Mouse (Mus musculus): ENCODE results near the gene Myof.

The Myof gene

DNA sequence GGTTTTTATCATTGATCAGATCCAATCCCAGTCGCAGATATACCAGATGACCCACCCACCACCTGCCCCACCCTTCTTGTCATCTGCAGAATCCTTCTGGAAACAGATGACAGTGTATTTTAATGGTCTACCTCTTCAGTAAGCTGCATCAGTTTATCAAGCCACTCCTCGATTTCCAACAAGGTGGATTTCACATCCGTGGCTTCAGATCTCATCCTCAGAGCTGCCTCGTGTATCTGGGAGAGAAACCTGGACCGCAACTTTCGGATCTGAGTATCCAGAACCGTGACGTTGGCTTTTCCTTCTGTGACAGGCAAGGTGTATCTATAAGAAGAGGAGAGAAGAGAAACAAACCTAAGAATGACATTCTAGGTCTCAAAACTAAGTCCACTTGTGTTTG lies 89.1 kb downstream of the Myof start:
- no peak for DNase-seq (ENCODE audit: low spot score)

DNA sequence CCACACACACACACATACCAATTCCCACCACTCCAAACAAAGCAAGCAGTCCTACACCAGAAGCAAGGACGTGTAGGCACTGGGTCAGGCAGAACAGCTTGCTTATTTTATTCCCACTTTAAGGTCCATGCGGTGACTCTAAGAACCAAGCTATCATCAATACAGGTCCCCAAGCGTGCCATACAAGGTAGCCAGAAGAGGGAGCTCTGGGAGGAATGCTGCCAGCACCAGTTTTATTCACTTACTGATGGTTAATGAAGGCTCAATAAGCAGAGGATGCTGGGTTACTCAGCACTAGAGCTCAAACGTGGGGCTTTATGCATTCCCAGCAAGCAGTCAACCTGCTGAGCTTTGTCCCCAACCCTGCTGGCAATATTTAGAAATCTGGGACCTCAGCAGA lies 96.7 kb downstream of the Myof start:
- no peak for DNase-seq (ENCODE audit: low spot score)

GRCm38 (mm10) chr19:37946053-37946452 lies 97.3 kb downstream of the Myof start:
- DNase-seq (ENCODE audit: low spot score): no peak

DNA sequence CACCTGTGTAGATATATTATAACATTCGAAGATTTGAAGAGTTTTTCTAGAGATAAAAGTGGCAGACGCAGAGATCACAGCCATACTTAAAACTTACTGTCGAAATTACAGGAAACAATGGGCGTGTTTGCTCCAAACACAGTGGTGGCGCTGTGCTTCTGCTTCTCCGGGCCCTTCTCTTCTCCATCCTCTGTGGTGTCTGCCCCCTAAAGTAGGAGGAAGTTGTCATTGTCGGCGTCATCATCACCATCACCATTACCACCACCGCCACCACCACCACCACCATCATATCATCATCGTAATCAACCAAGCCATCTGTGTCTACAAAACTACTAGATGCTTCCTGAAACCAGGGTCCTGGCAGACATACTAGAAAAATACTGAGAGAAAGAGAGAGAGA lies 104.2 kb downstream of the Myof start:
- no peak for DNase-seq (ENCODE audit: low spot score)

- DNase-seq (ENCODE audit: low spot score): no peak
Observed at GRCm38 (mm10) chr19:37937092-37937491, 106.3 kb downstream of the Myof start.

GRCm38 (mm10) chr19:37934640-37935039 lies 108.7 kb downstream of the Myof start:
- no peak for DNase-seq (ENCODE audit: low spot score)

DNA sequence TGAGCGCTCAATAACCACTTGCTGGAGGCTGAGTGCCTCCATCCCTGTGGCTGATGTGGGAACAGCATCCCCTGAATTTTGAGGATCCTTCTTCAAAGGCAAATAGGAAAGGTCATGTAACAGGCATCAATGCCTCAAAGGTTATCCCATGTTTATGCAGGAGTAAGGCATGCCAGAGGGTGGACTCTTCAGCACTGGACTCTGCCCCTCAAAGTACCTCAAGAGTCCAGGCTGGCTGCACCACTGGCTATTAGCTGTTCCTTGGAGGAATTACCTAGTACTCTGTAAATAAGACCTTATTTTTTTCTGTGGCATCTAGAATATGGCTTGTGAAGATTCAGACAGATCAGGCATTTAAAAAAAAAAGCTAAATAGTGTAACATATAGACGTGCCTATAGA lies 111.2 kb downstream of the Myof start:
- DNase-seq (ENCODE audit: low spot score): no peak

DNA sequence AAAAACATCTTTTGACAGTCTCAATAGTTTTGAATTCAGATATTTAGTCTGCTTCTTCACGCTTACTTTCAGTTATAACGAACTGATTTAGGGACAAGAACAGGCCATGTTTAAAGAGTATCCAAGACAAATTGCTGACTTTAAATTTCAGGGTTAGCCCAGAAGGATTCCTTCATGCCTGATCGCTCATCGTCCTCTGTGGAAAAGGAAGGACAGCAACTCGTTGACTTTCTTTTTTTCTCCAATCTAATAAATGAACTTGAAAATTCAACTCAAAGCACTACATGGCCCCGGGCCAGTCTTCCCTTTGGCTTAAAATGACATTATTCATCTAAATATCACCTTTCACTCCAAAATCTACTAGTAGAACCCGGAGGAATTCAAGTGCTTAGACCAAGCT lies 115.5 kb downstream of the Myof start:
- DNase-seq (ENCODE audit: low spot score): no peak

- DNase-seq (ENCODE audit: low spot score): no peak
Observed at GRCm38 (mm10) chr19:37925323-37925722, 118.1 kb downstream of the Myof start.

DNA sequence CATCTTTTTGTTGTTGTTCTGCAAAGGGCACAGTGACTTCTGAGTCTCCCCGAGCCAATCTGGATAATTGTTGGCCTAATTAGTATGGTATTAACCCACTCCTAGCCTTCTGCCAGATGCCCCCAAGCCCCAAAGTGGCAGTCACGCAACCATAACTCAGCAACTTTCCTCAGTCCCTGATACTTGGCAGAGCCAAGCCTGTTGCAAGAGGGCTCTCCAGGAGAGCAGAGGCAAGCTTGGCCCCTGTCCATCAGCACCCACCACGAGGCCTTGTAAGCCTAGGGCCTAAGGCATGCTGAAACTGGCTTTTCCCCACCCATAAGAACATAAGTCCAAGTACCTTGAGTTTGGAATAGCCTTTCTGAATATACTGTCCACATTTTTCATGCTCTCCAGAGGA lies 119.1 kb downstream of the Myof start:
- no peak for DNase-seq (ENCODE audit: low spot score)

DNA sequence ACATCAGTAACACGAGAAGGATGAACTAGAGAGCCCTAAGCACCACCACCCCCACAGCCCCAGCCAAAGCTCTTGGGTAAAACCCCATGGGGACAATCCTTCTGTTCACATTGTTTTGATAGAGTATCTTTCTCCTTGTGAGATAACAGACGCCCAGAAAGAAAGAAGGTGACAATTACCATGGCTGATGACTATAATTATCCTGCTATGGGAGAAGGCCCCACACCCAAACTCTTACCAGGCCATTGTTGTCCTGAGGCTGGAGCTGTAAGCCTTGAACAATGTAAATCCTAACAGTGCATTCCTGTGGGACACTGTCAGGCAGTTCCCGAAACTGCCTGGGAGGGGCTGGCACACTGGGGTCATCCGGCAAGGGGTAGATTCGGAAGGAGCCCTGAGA lies 122.3 kb downstream of the Myof start:
- DNase-seq (ENCODE audit: low spot score): no peak

DNA sequence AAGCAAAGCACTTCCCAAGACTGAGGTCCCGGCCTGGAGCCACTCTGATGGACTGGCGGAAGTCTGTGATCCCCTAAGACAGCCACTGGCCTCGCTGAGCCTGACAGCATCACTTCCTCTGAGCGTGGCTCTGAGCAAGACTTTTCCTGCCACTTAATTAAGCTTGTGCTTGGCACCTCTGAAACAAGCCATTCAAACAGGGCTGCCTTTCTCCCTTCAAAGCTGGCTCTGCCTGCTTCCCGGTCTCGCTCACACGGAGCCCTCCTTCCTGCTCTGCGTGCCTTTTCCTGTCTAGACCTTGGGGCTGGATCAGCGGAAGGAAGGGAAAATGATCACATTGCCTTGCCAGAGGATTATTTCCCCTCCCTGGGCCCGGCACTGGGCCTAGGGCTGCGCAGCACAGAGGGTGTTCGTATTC lies 124.9 kb downstream of the Myof start:
- DNase-seq (ENCODE audit: low spot score): no peak

- DNase-seq (ENCODE audit: low spot score): no peak
Observed at GRCm38 (mm10) chr19:37914261-37914660, 129.1 kb downstream of the Myof start.

DNA sequence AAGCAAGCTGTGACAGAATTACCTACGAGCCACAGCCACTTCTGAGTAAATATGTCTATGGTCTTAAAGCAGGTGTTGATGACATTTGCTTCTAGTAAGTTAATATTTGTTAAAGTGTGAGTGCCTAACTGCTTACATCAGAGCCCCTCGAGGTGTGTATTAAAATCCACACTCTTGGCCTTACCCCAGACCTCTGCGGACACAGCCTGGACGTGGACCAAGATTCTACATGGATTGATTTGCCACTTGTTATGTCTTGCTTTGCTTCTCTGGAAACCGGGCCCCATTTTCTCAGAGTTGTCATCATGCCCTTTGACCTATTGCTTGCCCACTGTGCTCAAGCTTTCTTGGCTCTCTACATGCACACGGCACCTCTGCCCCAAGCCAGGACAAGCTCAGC lies 130.9 kb downstream of the Myof start:
- no peak for DNase-seq (ENCODE audit: low spot score)

DNA sequence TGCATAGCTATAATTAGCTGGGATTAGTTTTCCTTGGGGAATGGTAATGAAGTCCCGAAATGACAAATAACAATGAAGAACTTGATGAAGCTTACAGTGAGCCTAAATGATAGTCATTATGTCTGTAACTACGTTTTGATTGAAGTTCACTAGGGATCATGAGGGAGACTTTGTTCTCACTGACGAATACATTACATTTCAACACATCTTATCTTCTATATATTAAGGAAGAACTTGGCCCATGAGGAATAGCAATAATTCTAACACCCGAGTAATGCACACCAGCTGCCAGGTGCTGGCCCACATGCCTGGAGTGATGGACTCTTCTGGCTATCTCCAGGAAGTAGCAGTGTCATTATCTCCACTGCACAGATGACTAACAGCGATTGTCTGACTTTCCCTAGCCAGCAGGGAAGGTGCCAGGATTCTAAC lies 133.5 kb downstream of the Myof start:
- DNase-seq (ENCODE audit: low spot score): no peak

DNA sequence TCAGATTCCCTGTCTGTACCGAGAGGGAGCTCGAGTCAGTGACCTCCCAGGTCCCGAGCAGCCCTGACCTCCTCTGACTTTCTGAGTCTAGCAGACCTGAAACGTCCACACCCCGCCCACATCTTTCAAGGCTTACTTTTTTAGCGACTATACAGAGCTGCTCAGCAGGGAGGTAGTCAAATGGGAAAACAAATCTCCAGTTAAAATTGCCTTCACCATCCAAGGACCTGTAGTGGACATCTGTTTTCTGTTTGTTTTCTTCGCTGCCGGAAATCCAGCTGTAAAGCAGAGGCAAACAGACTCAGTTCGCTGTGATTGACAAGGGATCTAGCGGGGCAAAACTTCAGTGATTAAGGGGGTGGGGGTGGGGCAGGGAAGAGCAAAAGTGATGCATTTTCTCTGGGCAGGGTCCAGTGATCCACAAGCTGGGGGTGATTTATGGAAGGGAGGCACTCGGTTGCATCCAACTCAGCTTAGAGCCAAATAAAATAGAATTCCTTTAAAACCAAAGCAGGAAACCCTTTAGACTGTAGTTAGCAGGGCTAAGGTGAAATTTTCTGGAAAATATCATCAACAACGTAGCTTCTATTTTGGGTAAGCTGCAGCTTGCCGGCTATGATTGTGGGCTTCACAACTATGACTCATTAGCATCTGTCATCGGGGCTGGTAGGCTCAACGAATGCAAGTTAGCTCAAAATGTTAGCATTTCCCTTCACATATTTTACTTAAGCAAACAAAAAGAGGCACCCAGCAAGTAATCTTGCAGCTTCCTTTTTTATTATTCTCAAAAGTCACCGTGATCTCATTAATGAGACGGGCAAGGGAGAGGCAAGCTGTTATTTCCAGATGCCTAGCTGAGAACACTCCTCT lies 135.7 kb downstream of the Myof start:
- DNase-seq (ENCODE audit: low spot score): no peak

GRCm38 (mm10) chr19:37906916-37907315 lies 136.5 kb downstream of the Myof start:
- DNase-seq (ENCODE audit: low spot score): no peak

GRCm38 (mm10) chr19:37896081-37896480 lies 147.3 kb downstream of the Myof start:
- DNase-seq (ENCODE audit: low spot score): no peak

DNA sequence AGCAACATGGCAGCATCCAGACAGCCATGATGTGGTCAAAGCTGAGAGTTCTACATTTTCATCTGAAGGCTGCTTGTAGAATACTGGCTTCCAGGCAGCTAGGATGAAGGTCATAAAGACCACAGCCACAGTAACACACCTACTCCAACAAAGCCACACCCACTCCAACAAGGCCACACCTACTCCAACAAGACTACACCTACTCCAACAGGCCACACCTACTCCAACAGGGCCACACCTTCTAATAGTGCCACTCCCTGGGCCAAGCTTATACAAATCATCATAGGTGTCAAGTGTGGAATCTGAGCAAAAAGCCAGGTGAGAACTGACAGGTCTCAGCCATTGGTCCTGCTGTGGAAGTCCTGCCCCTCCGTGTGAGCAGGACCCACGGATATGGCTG lies 152.4 kb downstream of the Myof start:
- no peak for DNase-seq (ENCODE audit: low spot score)

GRCm38 (mm10) chr19:37886355-37887120 lies 156.8 kb downstream of the Myof start:
- peak; percentile 30 for DNase-seq (ENCODE audit: low spot score)

GRCm38 (mm10) chr19:37881431-37882081 lies 161.8 kb downstream of the Myof start:
- DNase-seq (ENCODE audit: low spot score): no peak

DNA sequence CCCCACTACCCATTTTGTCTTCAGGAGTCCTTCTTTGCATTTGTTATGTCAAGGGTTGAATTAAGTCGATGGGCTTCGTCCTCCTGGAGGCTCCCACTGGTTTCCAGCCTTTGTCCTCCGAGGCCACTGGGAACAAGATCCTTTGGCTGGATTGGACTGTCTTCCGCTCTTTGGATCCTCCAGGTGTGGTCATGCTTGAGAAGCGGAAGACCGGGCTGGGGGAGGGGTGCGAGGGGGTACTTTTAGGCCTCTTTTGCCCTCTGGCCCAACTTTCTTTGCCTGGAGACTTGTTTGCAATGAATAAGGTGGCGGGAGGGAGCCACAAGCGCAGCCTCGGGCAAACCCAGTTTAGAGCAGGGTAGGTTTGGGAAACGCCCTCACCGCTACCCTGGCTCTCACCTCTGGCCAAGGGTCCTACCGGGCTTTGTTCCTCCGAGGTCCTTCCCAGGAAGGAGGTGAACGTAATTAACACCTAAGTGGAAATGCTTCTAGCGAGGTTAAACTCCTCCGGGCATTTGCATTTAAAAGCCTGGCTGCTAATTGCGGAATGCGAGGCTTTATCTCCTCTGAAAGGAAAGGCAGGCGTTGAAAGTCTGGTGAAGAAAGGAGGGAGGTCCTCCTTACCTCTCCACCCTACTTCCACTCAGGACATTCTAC lies 165.7 kb downstream of the Myof start:
- DNase-seq (ENCODE audit: low spot score): no peak
